Mouse (Mus musculus) erythroblast, embryonic 14.5 days (primary cell): ENCODE measurements around the gene Ccdc57. TPM values are rescaled to one million over a fixed set of nuclear protein-coding genes. Genes with fewer than 3 reads are reported as not detected.
"Not testable (repeated sequence)": the region's sequence is repeated elsewhere in the genome, so short reads cannot be mapped to it uniquely, and the experiment has no call there.

Experiments used
- H3K27me3 ChIP-seq: 2 replicates; pipeline ENCODE4 v1.6.1; 2012; ENCODE audit warnings: inconsistent platforms; ENCODE audit not compliant: control insufficient read depth
- H3K36me3 ChIP-seq: 2 replicates; pipeline ENCODE4 v1.6.1; 2012; ENCODE audit warnings: mild to moderate bottlenecking, inconsistent platforms; ENCODE audit not compliant: control insufficient read depth
- H3K4me1 ChIP-seq: 2 replicates; pipeline ENCODE4 v1.6.1; 2012; ENCODE audit warnings: inconsistent platforms; ENCODE audit not compliant: control insufficient read depth
- H3K4me3 ChIP-seq: replicated peaks from 2 replicates; pipeline ENCODE3; 2012; ENCODE audit warnings: moderate library complexity, mild to moderate bottlenecking, inconsistent platforms
- H3K9me3 ChIP-seq: 2 replicates; pipeline ENCODE4 v1.6.1; 2012; ENCODE audit warnings: low read length, inconsistent platforms, mixed read lengths; ENCODE audit not compliant: control insufficient read depth
- GATA1 ChIP-seq: IDR thresholded peaks from 2 replicates; pipeline ENCODE4 v1.6.1; 2012; ENCODE audit warnings: low read length, inconsistent platforms, mixed read lengths
- TAL1 ChIP-seq: IDR thresholded peaks from 3 replicates; pipeline ENCODE4 v1.6.1; 2012; ENCODE audit warnings: low read length, inconsistent platforms, mixed read lengths
- polyA plus RNA-seq: library from polyadenylated mRNA; stranded (reverse); fragments of >175 nt; gene quantifications from 2 replicates; pipeline ENCODE4 v1.2.3, GENCODE M21; 2012

Gene Ccdc57
- polyA plus RNA-seq, 1 experiment, result 0.39 TPM

DNA sequence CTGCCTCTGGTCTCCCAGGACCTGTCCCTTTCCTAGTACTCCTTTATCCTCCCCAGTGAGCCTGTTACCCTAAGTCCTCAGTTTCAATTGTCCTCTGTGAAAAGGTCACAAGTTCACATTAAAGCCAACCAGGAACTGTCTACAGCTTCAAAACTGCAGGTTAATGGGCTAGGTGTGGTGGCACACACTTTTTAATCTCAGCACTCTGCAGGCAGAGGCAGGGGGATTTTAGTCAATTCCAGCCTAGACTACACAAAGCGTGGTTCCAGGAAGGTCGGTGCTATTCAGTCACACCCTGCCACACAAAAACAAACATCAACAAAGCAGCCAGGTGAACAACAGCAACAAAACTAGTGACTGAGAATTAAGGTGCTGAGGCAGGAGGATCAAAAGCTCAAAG is 81.1 kb downstream of the Ccdc57 start:
- no peak for TF ChIP-seq GATA1
- TF ChIP-seq TAL1, result no peak
- Histone ChIP-seq H3K4me1 (peaks cover 50% of the 10 kb centered on the region), H3K36me3 (peaks cover 22% of the 10 kb centered on the region), H3K4me3 (no peak overlapping the region), H3K27me3 (no peaks in the 10 kb centered on the region), H3K9me3 (peaks cover 11% of the 10 kb centered on the region)

DNA sequence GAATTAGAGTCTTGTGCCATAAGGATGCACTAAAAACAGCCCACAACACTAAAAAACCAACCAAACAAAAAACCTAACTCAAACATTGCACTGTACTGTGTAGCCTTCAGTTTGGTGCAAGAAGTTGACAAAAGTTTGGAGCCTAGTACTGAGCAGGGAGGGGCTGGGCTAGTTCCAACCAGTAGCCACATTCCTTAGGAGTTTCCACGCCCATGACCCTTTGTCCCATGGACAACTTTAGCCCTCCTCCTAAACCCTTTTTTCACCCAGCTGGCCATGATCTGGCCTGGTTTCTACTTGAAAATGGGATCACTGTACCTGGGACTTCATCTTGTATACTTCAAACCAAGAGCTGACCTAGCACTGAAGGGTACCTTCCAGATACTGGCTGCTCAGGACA is 81.5 kb downstream of the Ccdc57 start:
- TF ChIP-seq GATA1 (no peak), TAL1 (no peak)
- H3K9me3 ChIP-seq, result peaks cover 11% of the 10 kb centered on the region
- peaks cover 19% of the 10 kb centered on the region for H3K36me3 ChIP-seq
- no peaks in the 10 kb centered on the region for H3K27me3 ChIP-seq
- peaks cover 46% of the 10 kb centered on the region for H3K4me1 ChIP-seq
- H3K4me3 ChIP-seq, result no peak overlapping the region

DNA sequence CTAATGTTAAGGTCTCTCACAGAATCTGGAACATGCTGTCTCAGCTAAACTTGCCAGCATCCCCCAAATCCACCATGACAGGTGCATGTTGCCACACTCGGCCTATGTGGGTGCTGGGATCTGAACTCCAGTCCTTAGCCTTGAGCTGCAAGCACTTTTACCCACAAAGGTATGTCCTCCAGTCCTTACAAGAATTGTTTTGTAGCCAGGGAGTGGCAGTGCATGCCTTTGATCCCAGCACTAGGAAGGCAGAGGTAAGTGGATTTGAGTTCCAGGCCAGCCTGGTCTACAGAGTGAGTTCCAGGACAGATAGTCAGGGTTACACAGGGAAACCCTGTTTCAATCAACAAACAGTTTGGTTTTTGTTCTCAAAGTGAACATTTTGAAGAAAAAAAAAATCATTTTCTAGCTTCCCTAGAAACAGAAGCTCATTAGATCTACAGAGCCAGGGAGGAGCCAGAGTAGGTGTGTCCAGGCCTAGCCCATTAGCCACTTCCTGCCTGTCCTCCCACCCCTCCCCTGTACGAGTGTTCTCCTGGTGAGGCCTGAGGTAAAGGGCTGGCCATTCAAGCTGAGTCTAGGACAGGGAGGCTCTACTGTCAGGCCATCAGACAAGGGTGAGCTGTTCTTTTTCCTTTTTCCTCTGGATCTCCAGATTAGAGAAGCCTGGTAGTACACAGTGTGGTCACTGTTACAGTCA is 82.2 kb downstream of the Ccdc57 start:
- TF ChIP-seq TAL1 (no peak), GATA1 (no peak)
- Histone ChIP-seq H3K27me3 (no peaks in the 10 kb centered on the region), H3K4me1 (peaks cover 42% of the 10 kb centered on the region), H3K9me3 (peaks cover 11% of the 10 kb centered on the region), H3K4me3 (no peak overlapping the region), H3K36me3 (peaks cover 16% of the 10 kb centered on the region)

DNA sequence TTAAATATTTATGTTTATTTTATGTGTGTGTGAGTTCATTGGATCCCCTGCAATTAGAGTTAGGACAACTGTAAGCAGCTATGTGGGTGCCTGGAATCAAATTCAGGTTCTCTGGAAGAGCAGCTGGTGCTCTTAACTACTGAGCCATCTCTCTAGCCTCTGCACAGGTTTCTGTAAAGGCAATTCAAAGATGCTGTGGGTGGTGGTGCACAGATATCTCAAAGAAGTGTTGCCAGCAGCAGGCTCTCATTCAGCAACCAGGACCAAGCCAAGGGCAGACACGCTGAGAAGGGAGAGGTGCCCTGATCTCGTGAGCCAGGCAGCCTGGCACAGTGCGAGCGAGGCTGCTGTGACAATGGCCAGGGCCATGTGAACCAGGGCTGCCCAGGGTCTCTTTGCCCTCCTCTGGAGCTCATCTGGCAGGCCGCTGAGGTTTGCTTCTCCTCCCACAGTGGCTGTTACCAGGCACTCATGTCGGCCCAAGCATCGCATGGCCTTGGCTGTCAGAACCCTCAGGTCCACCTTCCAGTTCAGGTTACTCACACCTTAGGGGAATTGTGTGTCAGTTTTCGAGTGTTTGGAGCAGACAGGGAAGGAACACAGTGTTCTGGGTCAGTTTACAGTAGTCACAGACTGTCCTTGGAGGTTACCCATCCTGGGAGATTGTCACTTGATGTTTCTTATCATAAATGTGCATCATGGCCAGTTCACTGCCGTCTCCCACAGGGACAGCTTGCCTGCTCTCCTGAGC is 85.8 kb downstream of the Ccdc57 start:
- Histone ChIP-seq H3K4me3 (no peak overlapping the region), H3K4me1 (peaks cover 18% of the 10 kb centered on the region), H3K36me3 (peaks cover 3% of the 10 kb centered on the region), H3K9me3 (no peaks in the 10 kb centered on the region), H3K27me3 (no peaks in the 10 kb centered on the region)
- TF ChIP-seq GATA1 (no peak), TAL1 (no peak)

DNA sequence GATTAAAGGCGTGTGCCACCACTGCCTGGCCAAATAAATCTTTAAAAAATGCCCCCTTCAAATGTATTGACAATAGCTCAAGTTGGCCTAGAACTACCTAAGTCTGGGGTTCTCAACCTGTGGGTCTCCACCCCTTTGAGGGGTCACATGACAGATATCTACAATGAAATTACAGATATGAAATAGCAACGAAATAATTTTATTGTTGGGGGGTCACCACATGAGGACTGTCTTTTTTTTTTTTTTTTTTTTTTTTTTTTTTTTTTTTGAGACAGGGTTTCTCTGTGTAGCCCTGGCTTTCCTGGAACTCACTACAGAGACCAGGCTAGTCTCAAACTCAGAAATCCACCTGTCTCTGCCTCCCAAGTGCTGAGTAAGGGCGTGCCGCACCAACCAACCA is 88.3 kb downstream of the Ccdc57 start:
- H3K36me3 ChIP-seq, result peaks cover 3% of the 10 kb centered on the region
- no peaks in the 10 kb centered on the region for H3K27me3 ChIP-seq
- H3K4me1 ChIP-seq, result peaks cover 8% of the 10 kb centered on the region
- no peaks in the 10 kb centered on the region for H3K9me3 ChIP-seq
- H3K4me3 ChIP-seq, result no peak overlapping the region
- TF ChIP-seq GATA1, result no peak
- no peak for TF ChIP-seq TAL1

DNA sequence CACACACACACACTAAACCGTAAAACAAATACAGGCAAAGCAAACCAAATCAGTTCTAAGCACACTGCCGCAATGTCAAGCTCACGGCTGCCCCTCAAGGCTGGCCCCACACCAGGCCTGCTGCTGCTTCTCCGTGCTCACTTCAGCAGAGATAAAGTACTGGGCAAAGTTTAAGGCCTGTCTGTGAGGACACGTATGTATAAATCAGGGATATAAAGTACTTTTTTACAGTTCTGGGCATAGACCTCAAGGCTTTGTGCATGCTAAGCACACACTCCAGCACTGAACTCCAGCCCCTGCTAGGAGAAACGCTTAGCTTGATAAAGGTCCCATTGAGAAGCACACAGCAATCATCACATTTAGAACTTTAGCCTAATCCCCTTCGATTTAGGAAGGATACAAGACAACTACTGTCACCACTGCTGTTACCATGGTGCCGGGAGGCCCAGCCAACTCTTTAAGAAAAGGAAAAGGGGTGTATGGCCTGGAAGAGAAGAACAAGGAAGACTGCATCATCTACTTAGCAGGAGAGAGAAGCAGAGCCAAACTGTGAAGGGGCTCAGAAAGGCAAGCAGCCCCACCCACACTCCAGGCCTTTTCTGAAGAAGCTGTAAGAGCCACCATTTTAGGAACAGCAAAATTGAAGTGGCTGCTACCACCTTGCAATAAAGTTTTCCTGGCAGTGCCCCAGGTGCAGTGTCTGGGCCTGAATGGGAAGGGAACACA is 99.0 kb downstream of the Ccdc57 start:
- Histone ChIP-seq H3K4me1 (peaks cover 15% of the 10 kb centered on the region), H3K36me3 (no peaks in the 10 kb centered on the region), H3K9me3 (no peaks in the 10 kb centered on the region), H3K4me3 (no peak overlapping the region), H3K27me3 (no peaks in the 10 kb centered on the region)
- TF ChIP-seq GATA1 (no peak), TAL1 (no peak)

DNA sequence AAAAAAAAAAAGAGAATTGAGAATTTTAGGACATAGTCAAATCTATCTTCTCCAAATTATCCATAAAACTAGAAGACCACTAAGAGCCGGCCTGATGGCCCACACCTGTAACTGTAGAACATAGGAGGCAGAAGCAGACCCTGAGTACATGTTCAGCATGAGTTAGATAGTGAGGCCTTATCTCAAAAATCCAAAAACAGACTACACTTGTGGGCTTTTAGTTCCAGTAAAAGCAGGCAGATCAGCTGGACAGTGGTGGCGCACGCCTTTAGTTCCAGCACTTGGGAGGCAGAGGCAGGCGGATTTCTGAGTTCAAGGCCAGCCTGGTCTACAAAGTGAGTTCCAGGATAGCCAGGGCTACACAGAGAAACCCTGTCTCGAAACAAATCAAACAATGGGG is 99.7 kb downstream of the Ccdc57 start:
- H3K4me1 ChIP-seq, result peaks cover 15% of the 10 kb centered on the region
- not testable (repeated sequence) for H3K9me3 ChIP-seq, H3K27me3 ChIP-seq, H3K36me3 ChIP-seq, H3K4me3 ChIP-seq

DNA sequence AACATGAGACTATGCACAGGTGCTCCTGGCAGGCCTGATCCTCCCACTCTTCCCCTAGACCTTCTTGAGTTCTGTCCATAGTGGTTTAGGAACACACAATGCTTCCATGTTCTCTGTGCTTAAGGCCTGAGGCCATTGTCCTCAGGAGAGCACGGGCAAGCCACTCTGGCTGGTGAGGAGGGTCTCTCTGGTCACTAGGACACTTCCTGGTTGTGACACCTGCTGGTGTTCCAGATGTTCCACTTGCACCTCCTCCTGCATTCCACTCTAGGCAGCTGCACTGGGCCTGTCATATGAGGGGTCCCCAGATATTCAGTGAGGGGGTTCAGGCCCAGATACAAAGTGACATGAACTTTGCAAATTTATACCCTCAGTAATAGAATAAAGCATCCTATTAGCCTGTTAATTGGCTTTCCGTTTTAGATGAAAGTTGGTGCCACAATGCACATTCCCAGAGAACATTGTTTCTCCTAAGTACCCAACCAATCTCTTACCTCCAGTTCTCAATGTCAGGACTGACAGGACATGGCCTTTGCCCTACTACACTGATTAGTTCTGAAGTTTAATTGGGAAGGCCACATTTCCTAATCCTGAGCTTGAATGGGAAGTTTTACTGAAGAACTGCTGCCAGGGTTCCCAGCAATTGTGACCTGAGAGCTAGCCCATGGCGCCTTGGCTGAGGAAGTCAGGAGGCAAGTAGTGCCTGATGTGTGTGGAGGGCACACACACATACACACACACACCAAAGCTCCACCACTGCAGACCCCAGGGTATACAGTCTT is 100.8 kb downstream of the Ccdc57 start:
- no peaks in the 10 kb centered on the region for H3K36me3 ChIP-seq
- H3K4me3 ChIP-seq, result no peak overlapping the region
- no peaks in the 10 kb centered on the region for H3K9me3 ChIP-seq
- no peaks in the 10 kb centered on the region for H3K27me3 ChIP-seq
- H3K4me1 ChIP-seq, result peaks cover 15% of the 10 kb centered on the region
- no peak for TF ChIP-seq GATA1
- TF ChIP-seq TAL1, result no peak

DNA sequence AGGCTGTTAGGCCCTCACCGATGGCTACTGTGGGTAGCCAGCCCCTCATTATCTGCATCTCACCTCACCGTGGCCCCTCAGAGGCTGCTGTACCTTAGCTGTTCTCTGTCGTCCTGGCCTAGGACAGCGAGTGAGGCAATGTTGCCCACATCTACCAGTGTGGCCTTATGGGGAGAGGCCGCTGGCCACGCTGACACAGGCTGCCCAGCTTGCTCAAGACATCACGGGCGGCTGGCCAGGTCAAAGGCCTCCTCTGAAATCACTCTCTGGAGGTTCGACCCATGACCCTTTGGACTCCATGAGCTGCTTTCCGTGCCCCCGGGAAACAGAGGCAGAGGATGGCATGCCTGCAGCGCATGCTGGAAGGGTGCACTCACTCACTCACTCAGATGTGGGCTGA is 102.0 kb downstream of the Ccdc57 start:
- Histone ChIP-seq H3K36me3 (peaks cover 3% of the 10 kb centered on the region; the same call in 1 of the 2 replicates), H3K9me3 (no peaks in the 10 kb centered on the region), H3K4me1 (peaks cover 15% of the 10 kb centered on the region), H3K27me3 (no peaks in the 10 kb centered on the region), H3K4me3 (no peak overlapping the region)
- no peak for TF ChIP-seq GATA1
- no peak for TF ChIP-seq TAL1
